Mouse (Mus musculus) T-helper 2 cell (primary cell): Measurements from ENCODE around the gene Amacr.

Source experiments
- in situ Hi-C: fragments of 300-600 bp; cut with MboI, MseI; formaldehyde crosslinking; loops from one replicate; pipeline ENCODE4 v1.15.1; 2025; ENCODE audit warnings: high pct_unique_total_duplicates

Gene Amacr

GRCm38 (mm10) chr15:10981377-10982063, at the start of gene Amacr:
Gene Amacr, plus strand, starts transcription at chr15:10981756.
- in situ Hi-C loops, result loop anchor here (25.0 kb wide), 1 partner anchor 1281 kb away; no protein-coding TSS in a partner anchor

- in situ Hi-C loops, result no loop called here
These were observed 47.6 kb upstream of the Amacr start for GRCm38 (mm10) chr15:10933930-10934329.

GRCm38 (mm10) chr15:10940148-10941108, 41.1 kb upstream of the Amacr start:
- in situ Hi-C loops, result no loop called here

GRCm38 (mm10) chr15:10941901-10942300, 39.7 kb upstream of the Amacr start:
- in situ Hi-C loops, result no loop called here

- in situ Hi-C loops, result no loop called here
These were observed 33.7 kb upstream of the Amacr start for GRCm38 (mm10) chr15:10947852-10948251.

- in situ Hi-C loops, result no loop called here
These were observed 29.4 kb upstream of the Amacr start, which contains the start of gene C1qtnf3 for GRCm38 (mm10) chr15:10951951-10952759. Gene C1qtnf3, plus strand, starts transcription at chr15:10952332.

- in situ Hi-C loops, result no loop called here
These were observed 28.7 kb upstream of the Amacr start for GRCm38 (mm10) chr15:10952760-10953305.

- in situ Hi-C loops, result no loop called here
These were observed 28.1 kb upstream of the Amacr start for GRCm38 (mm10) chr15:10953465-10953864.

- in situ Hi-C loops, result no loop called here
These were observed 27.1 kb upstream of the Amacr start for GRCm38 (mm10) chr15:10954381-10955016.

- in situ Hi-C loops, result no loop called here
These were observed 26.4 kb upstream of the Amacr start for GRCm38 (mm10) chr15:10955156-10955555.

GRCm38 (mm10) chr15:10956706-10957105, 24.9 kb upstream of the Amacr start:
- in situ Hi-C loops, result no loop called here

GRCm38 (mm10) chr15:10959277-10960026, 22.1 kb upstream of the Amacr start:
- in situ Hi-C loops, result no loop called here

GRCm38 (mm10) chr15:10960267-10960666, 21.3 kb upstream of the Amacr start:
- in situ Hi-C loops, result no loop called here

- in situ Hi-C loops, result no loop called here
These were observed 19.0 kb upstream of the Amacr start for GRCm38 (mm10) chr15:10962601-10963000.

- in situ Hi-C loops, result no loop called here
These were observed 12.1 kb upstream of the Amacr start for GRCm38 (mm10) chr15:10969439-10969838.

GRCm38 (mm10) chr15:10970777-10971176, 10.8 kb upstream of the Amacr start:
- in situ Hi-C loops, result no loop called here

- in situ Hi-C loops, result loop anchor here (25.0 kb wide), 1 partner anchor 1285 kb away; no protein-coding TSS in a partner anchor
These were observed 4.4 kb upstream of the Amacr start for GRCm38 (mm10) chr15:10977151-10977550.

- in situ Hi-C loops, result loop anchor here (25.0 kb wide), 1 partner anchor 1282 kb away; no protein-coding TSS in a partner anchor
These were observed 844 bp upstream of the Amacr start for GRCm38 (mm10) chr15:10980712-10981111.

- in situ Hi-C loops, result loop anchor here (25.0 kb wide), 1 partner anchor 1280 kb away; no protein-coding TSS in a partner anchor
These were observed 494 bp downstream of the Amacr start for GRCm38 (mm10) chr15:10982064-10982435.

GRCm38 (mm10) chr15:10985756-10986155, 4.2 kb downstream of the Amacr start:
- in situ Hi-C loops, result loop anchor here (25.0 kb wide), 1 partner anchor 1277 kb away; no protein-coding TSS in a partner anchor
